Mouse (Mus musculus) myocyte (in vitro differentiated cells): Measurements from ENCODE around the gene Cfap299. TPM values are rescaled to one million over a fixed set of nuclear protein-coding genes. Genes with fewer than 3 reads are reported as not detected.

Source experiments
- H3K27me3 ChIP-seq: one replicate; pipeline ENCODE4 v1.6.1; 2011; ENCODE audit not compliant: control insufficient read depth, insufficient read depth, insufficient read length
- H3K36me3 ChIP-seq: one replicate; pipeline ENCODE4 v1.6.1; 2011; ENCODE audit not compliant: control insufficient read depth, insufficient read depth
- H3K4me2 ChIP-seq: one replicate; pipeline ENCODE4 v1.6.1; 2011; ENCODE audit warnings: low read depth, control low read depth
- H3K4me3 ChIP-seq: one replicate; pipeline ENCODE4 v1.5.1; 2011; ENCODE audit warnings: mild to moderate bottlenecking, control low read depth, moderate library complexity
- H3K79me2 ChIP-seq: one replicate; pipeline ENCODE4 v1.6.1; 2011; ENCODE audit not compliant: control insufficient read depth, insufficient read depth
- H3ac ChIP-seq: one replicate; pipeline ENCODE4 v1.6.1; 2011; ENCODE audit not compliant: control insufficient read depth, insufficient read length
- CEBPB ChIP-seq: IDR thresholded peaks from 2 replicates; pipeline ENCODE4 v1.6.1; 2011; ENCODE audit warnings: mild to moderate bottlenecking, moderate library complexity; ENCODE audit not compliant: poor library complexity, insufficient read depth, severe bottlenecking
- E2F4 ChIP-seq: IDR thresholded peaks from one replicate; pipeline ENCODE4 v1.6.1; 2011; ENCODE audit warnings: mild to moderate bottlenecking, control low read depth, moderate library complexity; ENCODE audit not compliant: insufficient read depth
- MAX ChIP-seq: IDR thresholded peaks from one replicate; pipeline ENCODE4 v1.6.1; 2011; ENCODE audit warnings: low read depth, mild to moderate bottlenecking, control low read depth
- MYOD1 ChIP-seq, 3 experiments: IDR thresholded peaks; one replicate each; pipeline ENCODE4 v1.6.1; 2011; ENCODE audit warnings: control low read depth in 2 of 3, low read depth in 2 of 3, mild to moderate bottlenecking in 2 of 3, moderate library complexity in 1 of 3; ENCODE audit not compliant: insufficient read length in 2 of 3, control insufficient read depth in 1 of 3
- MYOG ChIP-seq, 3 experiments: IDR thresholded peaks; one replicate each; pipeline ENCODE4 v1.6.1; 2011; ENCODE audit warnings: control low read depth in 2 of 3, low read depth in 2 of 3, mild to moderate bottlenecking in 2 of 3; ENCODE audit not compliant: insufficient read length in 2 of 3, control insufficient read depth in 1 of 3, insufficient read depth in 1 of 3
- POLR2A ChIP-seq: IDR thresholded peaks from one replicate; pipeline ENCODE4 v1.6.1; 2011; ENCODE audit warnings: low read depth, mild to moderate bottlenecking, control low read depth, moderate library complexity; ENCODE audit not compliant: insufficient read length
- POLR2AphosphoS2 ChIP-seq: IDR thresholded peaks from one replicate; pipeline ENCODE4 v1.6.1; 2011; ENCODE audit warnings: low read depth, control low read depth; ENCODE audit not compliant: insufficient read length
- REST ChIP-seq: IDR thresholded peaks from one replicate; pipeline ENCODE4 v1.6.1; 2011; ENCODE audit warnings: mild to moderate bottlenecking, control low read depth, moderate library complexity; ENCODE audit not compliant: insufficient read depth, insufficient read length
- SRF ChIP-seq: IDR thresholded peaks from one replicate; pipeline ENCODE4 v1.6.1; 2011; ENCODE audit warnings: low read depth; ENCODE audit not compliant: control insufficient read depth, insufficient read length
- TCF12 ChIP-seq: IDR thresholded peaks from one replicate; pipeline ENCODE4 v1.6.1; 2011; ENCODE audit warnings: mild to moderate bottlenecking, control low read depth; ENCODE audit not compliant: poor library complexity, insufficient read depth, severe bottlenecking
- TCF3 ChIP-seq: IDR thresholded peaks from one replicate; pipeline ENCODE4 v1.6.1; 2011; ENCODE audit warnings: low read depth, control low read depth; ENCODE audit not compliant: insufficient read length
- USF1 ChIP-seq: IDR thresholded peaks from one replicate; pipeline ENCODE4 v1.6.1; 2011; ENCODE audit warnings: low read depth, mild to moderate bottlenecking, control low read depth, moderate library complexity
- polyA plus RNA-seq: library from polyadenylated mRNA; unstranded; fragments of >200 nt; fragmentation: generic; extraction: Trizol; gene quantifications from one replicate; pipeline ENCODE4 v1.2.1, GENCODE M21; 2012; ENCODE audit warnings: missing spikeins

Gene Cfap299
- polyA plus RNA-seq, 1 experiment = not detected

GRCm38 (mm10) chr5:98580811-98581210 lies 251.7 kb downstream of the Cfap299 start:
- Histone ChIP-seq H3K27me3 (no peaks in the 10 kb centered on the region), H3K4me2 (no peak overlapping the region), H3ac (no peak overlapping the region), H3K4me3 (no peak overlapping the region), H3K36me3 (no peaks in the 10 kb centered on the region), H3K79me2 (no peaks in the 10 kb centered on the region)
- no peak for TF ChIP-seq TCF12
- TF ChIP-seq SRF = no peak
- TF ChIP-seq POLR2AphosphoS2 = no peak
- no peak for TF ChIP-seq MYOD1 (IDR thresholded peaks at IDR 0.05; ENCODE audit: control insufficient read depth in 1 of 3, insufficient read length in 2 of 3, low read depth in 2 of 3)
- no peak for TF ChIP-seq CEBPB
- no peak for TF ChIP-seq E2F4
- no peak for TF ChIP-seq POLR2A
- no peak for TF ChIP-seq REST

GRCm38 (mm10) chr5:98582051-98582450 lies 252.9 kb downstream of the Cfap299 start:
- H3K27me3 ChIP-seq = no peaks in the 10 kb centered on the region

GRCm38 (mm10) chr5:98585915-98586314 lies 256.8 kb downstream of the Cfap299 start:
- Histone ChIP-seq H3K4me2 (no peak overlapping the region), H3K4me3 (no peak overlapping the region), H3K79me2 (no peaks in the 10 kb centered on the region), H3K36me3 (no peaks in the 10 kb centered on the region), H3K27me3 (no peaks in the 10 kb centered on the region), H3ac (no peak overlapping the region)
- no peak for TF ChIP-seq E2F4
- no peak for TF ChIP-seq POLR2AphosphoS2
- TF ChIP-seq TCF3 = no peak
- TF ChIP-seq MYOD1 (IDR thresholded peaks at IDR 0.05; ENCODE audit: control insufficient read depth in 1 of 3, insufficient read length in 2 of 3, low read depth in 2 of 3) = no peak
- no peak for TF ChIP-seq TCF12
- TF ChIP-seq REST = no peak
- TF ChIP-seq MAX = no peak
- TF ChIP-seq SRF = no peak
- no peak for TF ChIP-seq POLR2A
- no peak for TF ChIP-seq MYOG (IDR thresholded peaks at IDR 0.05; ENCODE audit: control insufficient read depth in 1 of 3, insufficient read depth in 1 of 3, insufficient read length in 2 of 3, low read depth in 2 of 3)

More at GRCm38 (mm10) chr5:98582051-98582450, 252.9 kb downstream of the Cfap299 start:
- TF ChIP-seq SRF (no peak), E2F4 (no peak), MAX (no peak), TCF3 (no peak), TCF12 (no peak), REST (no peak)
- Histone ChIP-seq H3K79me2 (no peaks in the 10 kb centered on the region), H3K36me3 (no peaks in the 10 kb centered on the region), H3K4me2 (no peak overlapping the region), H3ac (no peak overlapping the region), H3K4me3 (no peak overlapping the region)

- H3K4me2 ChIP-seq = no peak overlapping the region
- no peak for TF ChIP-seq SRF
- TF ChIP-seq CEBPB = no peak
- TF ChIP-seq REST = no peak
- no peak for TF ChIP-seq POLR2A
- TF ChIP-seq POLR2AphosphoS2 = no peak
- no peak for TF ChIP-seq MYOG (IDR thresholded peaks at IDR 0.05; ENCODE audit: control insufficient read depth in 1 of 3, insufficient read depth in 1 of 3, insufficient read length in 2 of 3, low read depth in 2 of 3)
- TF ChIP-seq MAX = no peak
- no peak for TF ChIP-seq TCF12
- no peak overlapping the region for H3K4me3 ChIP-seq
- no peaks in the 10 kb centered on the region for H3K36me3 ChIP-seq
- no peak overlapping the region for H3ac ChIP-seq
- H3K79me2 ChIP-seq = no peaks in the 10 kb centered on the region
- H3K27me3 ChIP-seq = no peaks in the 10 kb centered on the region
These were observed 284.4 kb downstream of the Cfap299 start for GRCm38 (mm10) chr5:98613511-98613910.

- no peak overlapping the region for H3ac ChIP-seq
- no peaks in the 10 kb centered on the region for H3K27me3 ChIP-seq
- no peaks in the 10 kb centered on the region for H3K36me3 ChIP-seq
- no peak for TF ChIP-seq TCF12
- TF ChIP-seq TCF3 = no peak
- TF ChIP-seq REST = no peak
- TF ChIP-seq USF1 = no peak
- TF ChIP-seq SRF = no peak
- TF ChIP-seq MYOD1 (IDR thresholded peaks at IDR 0.05; ENCODE audit: control insufficient read depth in 1 of 3, insufficient read length in 2 of 3, low read depth in 2 of 3) = no peak
- TF ChIP-seq CEBPB = no peak
- TF ChIP-seq POLR2AphosphoS2 = no peak
- TF ChIP-seq MAX = no peak
- TF ChIP-seq E2F4 = no peak
- no peak for TF ChIP-seq POLR2A
- TF ChIP-seq MYOG (IDR thresholded peaks at IDR 0.05; ENCODE audit: control insufficient read depth in 1 of 3, insufficient read depth in 1 of 3, insufficient read length in 2 of 3, low read depth in 2 of 3) = no peak
- no peaks in the 10 kb centered on the region for H3K79me2 ChIP-seq
- no peak overlapping the region for H3K4me3 ChIP-seq
- no peak overlapping the region for H3K4me2 ChIP-seq
These were observed 287.8 kb downstream of the Cfap299 start for GRCm38 (mm10) chr5:98616902-98617301.
